Mouse (Mus musculus): Measurements from ENCODE around the gene Lhfpl2.

The Lhfpl2 gene

GRCm38 (mm10) chr13:94174577-94175279 is 117.1 kb downstream of the Lhfpl2 start:
- DNase-seq (ENCODE audit: low spot score in 2 of 2), result peak in 1 of 2 experiments; percentile 36

GRCm38 (mm10) chr13:94175379-94176050 is 117.9 kb downstream of the Lhfpl2 start:
- DNase-seq (ENCODE audit: low spot score in 2 of 2), result no peak

GRCm38 (mm10) chr13:94177148-94177547 is 119.6 kb downstream of the Lhfpl2 start:
- DNase-seq (ENCODE audit: low spot score in 2 of 2), result no peak

- DNase-seq (ENCODE audit: low spot score in 2 of 2), result peak; percentile 57 to 74
These were observed 120.9 kb downstream of the Lhfpl2 start for GRCm38 (mm10) chr13:94178401-94179040.

GRCm38 (mm10) chr13:94180477-94181420 is 123.2 kb downstream of the Lhfpl2 start:
- no peak for DNase-seq (ENCODE audit: low spot score in 2 of 2)

GRCm38 (mm10) chr13:94182026-94182425 is 124.4 kb downstream of the Lhfpl2 start:
- DNase-seq (ENCODE audit: low spot score in 2 of 2), result no peak

GRCm38 (mm10) chr13:94183372-94184021 is 125.9 kb downstream of the Lhfpl2 start:
- DNase-seq (ENCODE audit: low spot score in 2 of 2), result no peak

GRCm38 (mm10) chr13:94184726-94185456 is 127.3 kb downstream of the Lhfpl2 start:
- DNase-seq (ENCODE audit: low spot score in 2 of 2), result no peak

- no peak for DNase-seq (ENCODE audit: low spot score in 2 of 2)
These were observed 128.0 kb downstream of the Lhfpl2 start for GRCm38 (mm10) chr13:94185631-94186030.

GRCm38 (mm10) chr13:94188200-94189086 is 130.8 kb downstream of the Lhfpl2 start:
- DNase-seq (ENCODE audit: low spot score in 2 of 2), result no peak

- DNase-seq (ENCODE audit: low spot score in 2 of 2), result no peak
These were observed 132.8 kb downstream of the Lhfpl2 start for GRCm38 (mm10) chr13:94190386-94190785.

GRCm38 (mm10) chr13:94193227-94193626 is 135.6 kb downstream of the Lhfpl2 start:
- DNase-seq (ENCODE audit: low spot score in 2 of 2), result no peak

- DNase-seq (ENCODE audit: low spot score in 2 of 2), result no peak
These were observed 141.0 kb downstream of the Lhfpl2 start for GRCm38 (mm10) chr13:94198616-94199015.

- no peak for DNase-seq (ENCODE audit: low spot score in 2 of 2)
These were observed 142.2 kb downstream of the Lhfpl2 start for GRCm38 (mm10) chr13:94199829-94200228.

- DNase-seq (ENCODE audit: low spot score in 2 of 2), result no peak
These were observed 147.6 kb downstream of the Lhfpl2 start for GRCm38 (mm10) chr13:94205234-94205633.

GRCm38 (mm10) chr13:94207973-94208372 is 150.4 kb downstream of the Lhfpl2 start:
- no peak for DNase-seq (ENCODE audit: low spot score in 2 of 2)

- no peak for DNase-seq (ENCODE audit: low spot score in 2 of 2)
These were observed 151.3 kb downstream of the Lhfpl2 start for GRCm38 (mm10) chr13:94208892-94209291.

GRCm38 (mm10) chr13:94211236-94212119 is 153.9 kb downstream of the Lhfpl2 start:
- DNase-seq (ENCODE audit: low spot score in 2 of 2), result no peak

Data from right cerebral cortex, adult 2 months (tissue).